Mouse (Mus musculus): Measurements from ENCODE around the gene 4930432K21Rik. TPM values are rescaled to one million over a fixed set of nuclear protein-coding genes. Genes with fewer than 3 reads are reported as not detected.

The 4930432K21Rik gene
- polyA plus RNA-seq, 1 experiment, result 2.9 TPM

GRCm38 (mm10) chr8:84147324-84147766 is 480 bp upstream of the 4930432K21Rik start:
- DNase-seq (ENCODE audit: extremely low spot score in 1 of 2, low spot score in 1 of 2), result peak in 1 of 2 experiments; percentile 13

GRCm38 (mm10) chr8:84148531-84148850 is 666 bp downstream of the 4930432K21Rik start:
- DNase-seq (ENCODE audit: extremely low spot score in 1 of 2, low spot score in 1 of 2), result no peak

- no peak for DNase-seq (ENCODE audit: extremely low spot score in 1 of 2, low spot score in 1 of 2)
Observed at GRCm38 (mm10) chr8:84149181-84149580, 1.4 kb downstream of the 4930432K21Rik start.

DNA sequence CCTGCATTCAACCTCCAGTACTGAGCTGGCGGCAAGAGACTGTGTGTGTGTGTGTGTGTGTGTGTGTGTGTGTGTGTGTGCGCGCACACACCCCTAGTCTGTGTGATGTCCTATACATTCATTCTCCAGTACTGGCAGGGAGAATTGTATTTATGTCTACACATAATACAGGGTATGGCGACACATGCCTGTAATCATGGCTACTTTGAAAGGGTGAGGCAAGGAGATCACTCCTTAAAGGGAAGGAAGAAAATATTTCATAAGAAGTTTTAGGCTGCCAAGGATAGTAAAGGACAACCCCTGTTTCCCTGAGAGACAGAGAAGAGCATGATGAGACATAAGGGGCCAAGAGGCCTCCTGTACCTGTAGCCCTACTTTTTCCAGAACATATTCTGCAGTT is 9.8 kb downstream of the 4930432K21Rik start:
- no peak for DNase-seq (ENCODE audit: extremely low spot score in 1 of 2, low spot score in 1 of 2)

DNA sequence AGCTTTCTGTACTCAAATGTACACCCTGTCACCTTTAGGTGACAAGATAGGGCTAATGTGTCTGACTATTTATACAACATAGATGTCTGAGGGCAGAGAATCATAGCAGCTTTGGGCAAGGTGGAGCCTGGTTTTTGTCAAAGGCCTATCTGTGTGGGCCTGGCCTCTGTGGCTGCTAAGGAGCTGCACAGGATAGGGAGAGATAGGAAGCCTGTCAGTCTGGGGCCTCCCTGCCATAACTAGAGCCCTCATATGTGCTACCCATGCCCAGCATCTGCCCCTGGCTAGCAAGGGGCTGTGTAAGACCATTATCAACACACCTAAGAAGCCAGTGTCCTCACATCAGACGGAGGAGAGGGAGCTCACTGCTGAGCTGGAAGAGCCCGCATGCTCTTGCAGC is 19.9 kb downstream of the 4930432K21Rik start:
- no peak for DNase-seq (ENCODE audit: extremely low spot score in 1 of 2, low spot score in 1 of 2)

DNA sequence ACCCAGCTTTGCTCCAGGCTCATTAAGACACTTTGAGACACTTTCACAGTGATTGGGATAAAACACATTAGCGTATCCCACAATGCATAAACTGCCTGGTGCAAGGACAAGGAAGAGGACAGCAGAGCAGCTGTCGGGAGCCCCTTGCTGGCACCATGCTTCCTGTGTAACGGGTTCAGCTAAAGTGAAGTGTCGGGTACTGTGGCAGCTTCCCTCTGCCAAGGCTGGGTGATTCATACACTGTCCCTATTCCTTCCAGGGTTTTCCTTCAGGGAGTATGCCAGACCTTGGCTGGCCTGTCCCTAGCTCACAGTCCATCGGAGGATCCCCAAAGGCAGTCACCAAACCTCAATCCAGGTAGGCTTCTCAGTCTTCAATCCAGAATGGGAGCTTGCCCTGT is 22.3 kb downstream of the 4930432K21Rik start:
- no peak for DNase-seq (ENCODE audit: extremely low spot score in 1 of 2, low spot score in 1 of 2)

DNA sequence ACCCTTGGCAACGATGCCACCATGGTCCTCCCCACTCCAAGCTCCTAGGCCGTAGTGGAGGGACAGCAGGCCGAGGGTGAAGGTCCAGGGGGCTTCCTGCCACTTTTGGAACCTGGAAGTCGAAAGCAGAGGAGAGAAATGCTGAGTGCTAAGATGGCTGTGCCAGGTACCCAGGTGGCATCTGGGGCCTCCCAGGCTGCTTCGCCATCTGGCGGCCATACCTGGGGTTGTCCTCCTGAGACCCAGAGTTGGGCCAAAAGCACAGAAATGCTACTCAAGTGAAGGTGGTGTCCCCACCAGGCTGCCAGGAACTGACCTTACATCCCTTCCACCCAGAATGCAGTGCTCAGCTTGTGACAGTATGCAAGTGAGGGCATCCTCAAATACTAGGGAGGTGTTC is 26.0 kb downstream of the 4930432K21Rik start:
- DNase-seq (ENCODE audit: extremely low spot score in 1 of 2, low spot score in 1 of 2), result no peak

DNA sequence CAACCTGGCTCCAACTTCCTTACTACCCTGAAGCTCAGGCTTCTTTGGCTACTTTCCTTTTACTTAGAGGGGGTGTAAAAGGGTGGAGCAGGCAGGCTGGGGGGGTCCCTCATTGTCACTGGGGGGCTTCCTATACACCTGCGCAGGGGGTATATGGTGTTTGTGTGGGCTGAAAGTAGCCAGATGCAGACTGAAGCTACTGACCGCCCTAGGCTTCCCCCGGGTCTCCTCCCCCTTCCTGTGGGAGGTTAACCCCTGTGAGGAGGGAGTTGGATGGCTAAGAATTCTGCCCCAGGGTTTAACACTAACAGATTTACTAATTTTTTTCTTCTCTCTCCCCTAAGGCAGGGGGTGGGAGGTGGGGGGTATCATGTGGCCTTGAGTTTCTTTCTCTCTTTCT is 28.7 kb downstream of the 4930432K21Rik start:
- no peak for DNase-seq (ENCODE audit: extremely low spot score in 1 of 2, low spot score in 1 of 2)

DNA sequence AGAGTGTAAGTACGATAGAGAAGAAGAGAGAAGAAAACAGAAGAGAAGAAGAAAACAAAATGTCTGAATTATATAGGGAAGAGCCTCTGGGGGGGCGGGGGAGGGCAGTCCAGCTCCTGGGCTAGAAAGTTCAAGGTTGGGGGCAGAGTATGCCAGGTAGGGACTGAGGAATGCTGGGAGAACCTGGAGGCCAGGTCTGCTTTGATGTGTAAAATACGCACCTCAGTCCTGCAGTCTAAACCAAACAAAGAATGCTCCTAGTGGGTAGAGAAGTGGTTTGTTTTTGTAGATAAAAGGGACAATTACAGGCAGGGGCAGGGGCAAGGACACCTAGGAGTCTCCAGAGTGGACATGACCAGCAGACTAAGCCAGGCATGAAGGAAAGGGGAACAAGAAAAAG is 29.6 kb downstream of the 4930432K21Rik start:
- DNase-seq (ENCODE audit: extremely low spot score in 1 of 2, low spot score in 1 of 2), result no peak

DNA sequence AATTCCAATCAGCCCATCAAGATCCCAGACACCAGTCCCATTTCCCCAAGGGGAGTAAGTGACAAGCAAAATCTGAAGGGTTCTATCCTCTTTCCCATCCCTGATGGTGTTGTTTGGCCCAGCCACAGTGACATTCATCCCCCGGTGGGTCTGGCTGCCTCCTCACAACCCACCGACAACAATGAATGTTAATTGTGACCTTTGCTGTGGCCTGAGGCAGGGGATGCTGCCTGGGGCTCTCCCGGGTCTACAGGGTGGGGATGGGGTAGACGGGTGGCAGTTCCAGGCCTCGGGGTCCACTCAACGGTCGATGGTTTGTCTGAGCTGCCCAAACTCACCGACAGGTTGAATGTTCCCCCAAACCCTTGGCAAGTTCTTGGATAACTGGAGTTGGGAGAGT is 30.8 kb downstream of the 4930432K21Rik start:
- no peak for DNase-seq (ENCODE audit: extremely low spot score in 1 of 2, low spot score in 1 of 2)

DNA sequence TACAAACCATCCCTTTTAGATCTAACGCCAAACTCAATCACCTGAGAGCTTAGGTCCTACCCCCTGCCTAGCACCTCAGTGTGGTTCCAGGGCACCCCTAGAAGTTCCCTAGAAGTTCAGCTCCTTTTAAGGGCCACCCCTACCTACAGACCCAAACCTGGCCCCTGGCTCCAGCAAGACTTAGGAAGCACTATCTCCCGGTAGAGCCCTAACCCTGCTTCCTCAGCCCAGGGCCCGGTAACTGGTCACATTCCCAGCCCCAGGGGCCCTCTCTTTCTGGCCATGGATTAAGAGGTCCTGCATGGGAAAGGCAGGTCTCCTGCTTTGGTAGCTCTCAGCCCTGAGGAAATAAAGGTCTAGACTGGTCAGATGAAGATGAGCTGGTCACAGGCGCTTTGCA is 32.1 kb downstream of the 4930432K21Rik start:
- no peak for DNase-seq (ENCODE audit: extremely low spot score in 1 of 2, low spot score in 1 of 2)

DNA sequence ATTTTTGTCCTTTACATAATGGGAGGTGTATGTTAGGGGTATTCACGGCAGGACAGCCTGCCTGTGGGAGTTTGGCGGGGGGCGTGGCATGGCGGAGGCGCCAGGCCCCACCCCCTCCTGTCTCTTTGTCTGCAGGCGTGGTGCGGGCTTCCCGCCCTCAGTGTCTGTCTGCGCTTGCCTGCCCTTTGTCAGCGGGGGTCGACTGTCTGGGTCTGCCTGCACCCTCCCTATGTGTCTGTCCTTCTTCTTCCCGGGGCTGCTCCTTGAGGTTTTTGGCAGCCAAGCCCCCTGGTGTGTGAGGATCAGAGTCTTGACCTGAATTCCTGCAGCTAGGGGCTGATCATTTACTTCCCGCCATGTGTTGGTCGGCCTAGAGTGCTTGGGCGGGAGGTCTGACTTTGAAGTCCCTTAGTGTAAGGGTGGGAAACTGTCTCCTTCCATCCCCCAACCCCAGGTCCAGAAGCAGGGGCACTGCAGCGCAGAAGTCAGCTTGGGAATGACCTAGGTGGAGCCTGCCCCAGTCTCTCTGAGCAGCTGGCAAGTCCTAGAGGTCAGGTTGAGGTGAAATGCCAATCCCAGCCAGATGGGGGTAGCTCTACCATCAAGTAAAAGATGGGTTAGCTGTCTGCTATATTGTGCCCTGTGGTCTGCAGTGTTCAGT is 32.8 kb downstream of the 4930432K21Rik start:
- DNase-seq (ENCODE audit: extremely low spot score in 1 of 2, low spot score in 1 of 2), result peak in 1 of 2 experiments; percentile 32

- DNase-seq (ENCODE audit: extremely low spot score in 1 of 2, low spot score in 1 of 2), result no peak
Observed at GRCm38 (mm10) chr8:84182833-84183232, 35.0 kb downstream of the 4930432K21Rik start.

- DNase-seq (ENCODE audit: extremely low spot score in 1 of 2, low spot score in 1 of 2), result no peak
Observed at GRCm38 (mm10) chr8:84183261-84184084, 35.6 kb downstream of the 4930432K21Rik start.

DNA sequence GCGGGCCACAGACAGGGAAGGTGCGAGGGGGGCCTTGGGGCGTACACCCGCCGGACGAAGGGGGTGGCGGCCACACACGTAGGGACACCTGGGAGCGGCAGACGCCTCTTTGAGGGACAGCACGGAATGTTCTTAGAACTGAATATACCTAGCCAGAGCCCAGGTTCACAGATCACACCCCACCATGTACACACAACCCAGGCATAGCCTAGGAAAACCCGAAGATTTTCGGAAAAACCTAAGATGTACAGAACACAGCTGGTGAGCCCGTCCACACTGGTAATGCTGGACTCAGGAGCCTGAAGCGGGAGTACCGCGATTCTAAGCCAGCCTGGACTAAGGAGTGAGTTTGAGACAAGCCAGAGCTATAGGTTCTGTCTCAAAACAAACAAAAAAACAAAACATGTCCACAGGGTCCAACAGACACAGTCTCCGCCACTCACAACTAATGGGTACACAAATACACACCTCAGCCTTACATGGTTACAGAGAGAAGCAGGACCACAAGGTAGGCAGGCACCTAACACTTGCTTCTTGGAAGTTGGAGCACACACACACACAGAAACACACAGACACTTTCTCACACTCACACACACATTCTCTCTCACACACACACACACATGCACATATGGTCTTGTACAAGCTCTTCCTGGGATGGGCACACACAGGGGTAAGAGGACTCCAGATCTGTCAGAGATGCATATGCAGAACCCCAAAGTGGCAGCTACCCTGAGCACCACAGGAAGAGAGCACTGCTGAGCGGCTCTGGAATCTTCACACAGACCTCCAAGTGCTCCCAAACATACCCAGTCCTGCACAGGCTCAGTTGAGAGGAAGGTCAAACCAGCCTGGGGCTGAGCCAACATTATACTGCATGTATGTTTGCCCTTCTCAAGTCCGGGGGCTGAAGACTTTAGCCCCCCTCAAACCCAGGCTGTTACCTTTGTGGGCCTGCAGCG is 36.5 kb downstream of the 4930432K21Rik start:
- no peak for DNase-seq (ENCODE audit: extremely low spot score in 1 of 2, low spot score in 1 of 2)

DNA sequence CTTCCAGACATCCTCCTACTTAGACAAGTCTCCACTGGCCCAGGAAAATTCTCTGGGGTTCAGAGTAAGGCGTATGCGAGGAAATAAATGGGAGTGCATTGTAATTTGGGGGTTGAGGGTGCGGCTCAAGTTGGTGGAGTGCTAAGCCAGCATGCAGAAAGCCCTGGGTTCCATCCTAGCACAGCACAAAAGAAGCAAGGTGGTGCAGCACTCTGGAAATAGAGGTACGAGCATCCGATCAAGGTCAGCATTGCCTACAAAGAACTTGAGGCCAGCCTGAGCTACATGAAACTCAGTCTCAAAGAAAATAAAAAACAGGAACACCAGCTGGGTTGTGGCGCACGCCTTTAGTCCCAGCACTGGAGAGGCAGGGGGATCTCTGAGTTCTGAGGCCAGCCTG is 37.3 kb downstream of the 4930432K21Rik start, which contains the start of gene Nanos3:
Gene Nanos3, minus strand, starts transcription at position 101 of the 400 bp plus-strand sequence.
- no peak for DNase-seq (ENCODE audit: extremely low spot score in 1 of 2, low spot score in 1 of 2)

GRCm38 (mm10) chr8:84186547-84186946 is 38.7 kb downstream of the 4930432K21Rik start:
- peak in 1 of 2 experiments; percentile 90 for DNase-seq (ENCODE audit: extremely low spot score in 1 of 2, low spot score in 1 of 2)

DNA sequence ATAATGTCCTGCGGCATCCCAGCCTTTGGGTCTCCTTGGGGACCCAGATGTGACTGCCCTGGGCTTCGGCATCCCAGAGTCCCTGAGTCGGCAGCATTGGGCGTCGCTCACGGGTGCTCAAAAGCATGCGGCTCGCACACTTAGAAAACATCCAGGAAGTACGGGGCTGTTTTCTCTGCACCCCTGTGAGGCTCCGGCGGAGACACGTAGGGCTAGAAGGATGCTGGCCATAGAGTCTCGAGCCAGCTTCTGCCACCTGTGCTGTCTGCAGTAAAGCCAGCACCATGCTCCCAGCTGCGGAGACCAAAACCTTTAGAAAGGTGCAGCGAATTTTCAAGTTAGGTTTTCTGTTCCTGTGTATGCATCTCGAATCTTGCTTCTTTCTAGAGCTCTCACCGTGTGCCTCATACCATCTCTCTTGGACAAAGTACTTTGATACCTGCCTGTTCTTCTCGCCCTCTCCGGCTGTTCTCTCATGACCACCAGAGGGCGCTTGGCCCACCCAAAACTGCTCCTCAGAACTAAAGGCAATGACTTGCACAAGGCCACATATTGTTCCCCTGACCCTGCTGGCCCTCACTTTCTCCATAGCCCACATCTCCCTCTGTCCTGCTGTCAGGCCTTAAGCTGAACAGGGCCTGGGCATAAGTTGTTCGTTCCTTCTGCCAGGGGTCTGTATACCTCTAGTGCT is 39.4 kb downstream of the 4930432K21Rik start:
- DNase-seq (ENCODE audit: extremely low spot score in 1 of 2, low spot score in 1 of 2), result peak in 1 of 2 experiments; percentile 75

GRCm38 (mm10) chr8:84188671-84189070 is 40.8 kb downstream of the 4930432K21Rik start:
- DNase-seq (ENCODE audit: extremely low spot score in 1 of 2, low spot score in 1 of 2), result no peak

DNA sequence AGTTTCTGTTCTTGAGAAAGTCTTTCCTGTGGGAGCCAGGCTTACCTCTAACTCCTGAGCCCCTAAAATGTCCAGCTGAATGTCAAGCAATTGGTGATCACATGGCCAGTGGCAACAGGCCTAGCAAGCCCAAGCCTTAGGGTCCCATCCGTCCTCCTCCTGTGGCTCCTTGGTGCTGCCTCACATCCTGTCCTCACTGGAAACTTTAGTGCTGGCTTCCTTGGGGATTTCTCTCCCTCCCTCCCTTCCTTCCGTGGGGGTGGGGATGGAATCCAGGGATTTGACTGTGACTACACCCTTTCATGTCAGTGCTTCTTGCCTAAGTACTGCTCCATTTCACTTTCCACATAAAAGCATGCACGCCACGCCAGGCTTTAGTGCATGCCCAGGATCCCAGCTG is 41.8 kb downstream of the 4930432K21Rik start:
- no peak for DNase-seq (ENCODE audit: extremely low spot score in 1 of 2, low spot score in 1 of 2)

Data from frontal cortex, adult 2 months (tissue).